Mouse (Mus musculus) CH12.LX (cell line): ENCODE data around the gene Il31.

Source experiments
- CTCF ChIP-seq, 2 experiments: IDR thresholded peaks in 1 of 2; conservative IDR thresholded peaks in 1 of 2; 2 replicates each; pipeline ENCODE4 v1.5.1; 2011 to 2012; ENCODE audit warnings: low read depth in 2 of 2, low read length in 2 of 2, improper control_type of control experiment in 1 of 2, inconsistent platforms in 1 of 2, mild to moderate bottlenecking in 1 of 2, moderate library complexity in 1 of 2
- MAX ChIP-seq: IDR thresholded peaks from 2 replicates; pipeline ENCODE4 v1.6.1; 2011; ENCODE audit warnings: low read length, improper control_type of control experiment
- MAZ ChIP-seq: IDR thresholded peaks from 2 replicates; pipeline ENCODE4 v1.6.1; 2012; ENCODE audit warnings: low read depth, mild to moderate bottlenecking, inconsistent platforms, low read length, improper control_type of control experiment, moderate library complexity
- MYC ChIP-seq: IDR thresholded peaks from 2 replicates; pipeline ENCODE4 v1.6.1; 2011; ENCODE audit warnings: low read depth, mild to moderate bottlenecking, improper control_type of control experiment, low read length
- NELFE ChIP-seq: IDR thresholded peaks from 2 replicates; pipeline ENCODE4 v1.6.1; 2011; ENCODE audit warnings: low read depth, low read length, improper control_type of control experiment

DNA sequence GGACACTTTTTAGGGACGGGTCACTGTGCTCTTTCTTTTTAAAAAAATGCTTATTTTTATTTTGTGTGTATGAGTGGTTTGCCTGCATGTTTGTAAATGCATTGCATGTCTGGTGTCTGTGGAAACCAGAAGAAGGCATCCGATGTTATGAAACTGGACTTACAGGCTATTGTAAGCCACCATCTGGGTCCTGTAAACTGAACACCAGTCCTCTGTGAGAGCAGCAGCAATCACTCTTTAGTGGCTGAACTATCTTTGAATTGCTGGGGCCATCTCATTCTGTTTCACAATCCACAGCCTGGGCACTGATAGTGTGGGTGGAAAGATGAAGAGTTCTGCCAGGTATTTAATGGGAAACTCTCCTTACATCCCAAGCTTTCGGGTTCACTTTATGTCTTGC lies 50.9 kb downstream of the Il31 start:
- no peak for TF ChIP-seq MAZ
- no peak for TF ChIP-seq CTCF (conservative IDR thresholded peaks at IDR 0.05 in 1 of 2, IDR thresholded peaks at IDR 0.05 in 1 of 2; ENCODE audit: low read depth in 2 of 2, low read length in 2 of 2)
- no peak for TF ChIP-seq NELFE
- no peak for TF ChIP-seq MAX
- no peak for TF ChIP-seq MYC
